ENCODE assay signal across 9 mouse cellular contexts in the genomic region with DNA sequence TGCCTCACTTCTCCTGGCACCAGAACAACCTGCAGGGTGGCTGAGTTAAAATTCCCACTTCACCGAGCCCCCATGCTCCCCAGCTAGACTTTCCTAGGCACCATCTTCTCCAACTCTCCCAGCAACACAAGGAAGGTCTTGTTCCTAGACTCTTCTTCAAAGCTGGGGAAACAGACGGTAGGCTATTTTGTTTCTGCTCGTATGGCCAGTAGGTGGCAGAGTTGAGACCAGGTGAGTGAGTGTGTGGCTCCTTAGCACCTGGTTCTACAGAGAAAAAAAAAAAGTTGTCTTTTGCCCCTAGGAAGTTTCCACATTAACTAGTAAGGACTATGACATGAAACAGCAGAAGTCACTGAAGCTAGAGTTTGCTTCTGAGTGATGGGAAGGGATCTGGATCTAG. TPM values are rescaled to one million over a fixed set of nuclear protein-coding genes. Genes with fewer than 3 reads are reported as not detected.
DNase-seq lines count a peak whose midpoint lies in the region; ATAC-seq lines count a peak whose summit lies in the region.
"Had no signal": no experiment of that assay in that cellular context is flagged by ENCODE, and none has a peak within 500 bp of the region (broad histone marks: within the 10 kb centered on the region; RNA-seq: fewer than 3 reads in every experiment).

No protein-coding gene starts in this region.

- H3K27me3 ChIP-seq in forebrain, embryonic 16.5 days (replicated peaks; ENCODE audit: control insufficient read depth, insufficient read depth, low read length), result 0 out of 2 replicates have a peak, but pooled peaks cover 4% of the 10 kb centered on the region

- no peak overlapping the region for H3K9ac ChIP-seq in forebrain, embryonic 16.5 days (replicated peaks; ENCODE audit: low read depth, low read length)

- no peak for ATAC-seq in forebrain, embryonic 16.5 days

- peak; percentile 40 to 42 for DNase-seq in cerebellum, adult 18-20 months
- DNase-seq in cerebellum, adult 9-11 months, result no peak
- peak; percentile 38 for DNase-seq in ovary, postnatal 36 days (ENCODE audit: low spot score)
- no peak for DNase-seq in ovary, postnatal 10 days (ENCODE audit: low spot score)
- peak; percentile 72 for DNase-seq in embryo, embryonic 11 days
- peak; percentile 82 to 87 for DNase-seq in kidney, postnatal 25 days
- peak; percentile 37 to 49 for DNase-seq in spleen, postnatal 36 days (ENCODE audit: low spot score in 2 of 2)

- H3K4me1 ChIP-seq in forebrain, embryonic 16.5 days (replicated peaks; ENCODE audit: control insufficient read depth, insufficient read depth, low read length), result peaks cover 24% of the 10 kb centered on the region

- WGBS in forebrain, embryonic 16.5 days, result 5% methylated on average over 3 of the region's 3 CpGs

- no peak overlapping the region for H3K4me3 ChIP-seq in forebrain, embryonic 16.5 days (replicated peaks; ENCODE audit: low read length)
- H3K4me3 ChIP-seq: myocyte had no signal

- H3K36me3 ChIP-seq in forebrain, embryonic 16.5 days (ENCODE audit: control insufficient read depth, insufficient read depth), result no peaks in the 10 kb centered on the region

- H3K9me3 ChIP-seq in forebrain, embryonic 16.5 days (ENCODE audit: control insufficient read depth, low read length), result no peaks in the 10 kb centered on the region

- H3K27ac ChIP-seq in forebrain, embryonic 16.5 days (ENCODE audit: low read length), result no peak overlapping the region

- no peak overlapping the region for H3K4me2 ChIP-seq in forebrain, embryonic 16.5 days (ENCODE audit: low read length)

RNA-seq across cellular contexts. Expression of a gene that starts 3.7 kb away (rescaled TPM):
- polyA plus RNA-seq in forebrain, embryonic 16.5 days (2015; fragmentation: Nextera tagmentation; extraction: Ambion mirVana), result 1.5 and 1.6 TPM in 2 replicates

Comparison
In these comparisons a context has a peak if more than half of its experiments do, and no peak if none do; other contexts are left out.
1. DNase-seq: peak in cerebellum, adult 18-20 months (2 of 2), ovary, postnatal 36 days (single experiment), embryo, embryonic 11 days (single experiment), kidney, postnatal 25 days (2 of 2) and spleen, postnatal 36 days (2 of 2); none in cerebellum, adult 9-11 months (single experiment) and ovary, postnatal 10 days (single experiment).